Mouse (Mus musculus) stomach, embryonic 14.5 days (tissue): Measurements from ENCODE around the gene Kirrel3. TPM values are rescaled to one million over a fixed set of nuclear protein-coding genes. Genes with fewer than 3 reads are reported as not detected.

ENCODE experiments used
- ATAC-seq: fragments of 200-750 bp; cut with Nextera tagmentation; 2 replicates; pipeline ENCODE4 v1.8.0; 2017; ENCODE audit warnings: low read depth, moderate TSS enrichment; ENCODE audit not compliant: insufficient number of reproducible peaks, insufficient read depth, low FRiP score
- H3K27ac ChIP-seq: fragments of 300-500 bp; sonication (generic); 2 replicates; pipeline ENCODE4 v1.5.1; 2014; ENCODE audit warnings: mild to moderate bottlenecking, low read length, moderate library complexity, mixed read lengths
- H3K27me3 ChIP-seq: fragments of 300-500 bp; sonication (generic); 2 replicates; pipeline ENCODE4 v1.6.1; 2014; ENCODE audit warnings: low read length, control low read depth, mixed read lengths; ENCODE audit not compliant: control insufficient read depth, insufficient read depth
- H3K36me3 ChIP-seq: fragments of 300-500 bp; sonication (generic); 2 replicates; pipeline ENCODE4 v1.6.1; 2014; ENCODE audit warnings: mild to moderate bottlenecking, control low read depth, low read length, moderate library complexity, mixed read lengths; ENCODE audit not compliant: control insufficient read depth, insufficient read depth
- H3K4me1 ChIP-seq: fragments of 300-500 bp; sonication (generic); 2 replicates; pipeline ENCODE4 v1.6.1; 2014; ENCODE audit warnings: low read length, control low read depth, mixed read lengths; ENCODE audit not compliant: control insufficient read depth, insufficient read depth
- H3K4me2 ChIP-seq: fragments of 300-500 bp; sonication (generic); replicated peaks from 2 replicates; pipeline ENCODE4 v1.6.1; 2014; ENCODE audit warnings: low read depth, low read length, control low read depth
- H3K4me3 ChIP-seq: fragments of 300-500 bp; sonication (generic); 2 replicates; pipeline ENCODE4 v1.5.1; 2014; ENCODE audit warnings: low read depth, low read length, control low read depth
- H3K9ac ChIP-seq: fragments of 300-500 bp; sonication (generic); replicated peaks from 2 replicates; pipeline ENCODE4 v1.6.1; 2014; ENCODE audit warnings: low read depth, mild to moderate bottlenecking, control low read depth, low read length, moderate library complexity, mixed read lengths
- H3K9me3 ChIP-seq: fragments of 300-500 bp; sonication (generic); 2 replicates; pipeline ENCODE4 v1.6.1; 2016; ENCODE audit warnings: low read depth, low read length, control low read depth; ENCODE audit not compliant: control insufficient read depth
- WGBS: fragments of 180-500 bp; shearing (Covaris S2); extraction: QIAGEN DNeasy Blood & Tissue Kit; methylation state at CpG from one replicate; pipeline ENCODE4 v1.1.7; 2014; 5-methylcytosine and 5-hydroxymethylcytosine counted together
- polyA plus RNA-seq: library from polyadenylated mRNA; unstranded; fragments of >200 nt; fragmentation: Nextera tagmentation; extraction: Ambion mirVana; gene quantifications from 2 replicates; pipeline ENCODE4 v1.2.1, GENCODE M21; 2014

Gene Kirrel3
- polyA plus RNA-seq, 1 experiment from 2014 or later, result 6.3 TPM

GRCm38 (mm10) chr9:34695646-34696045 is 210.0 kb downstream of the Kirrel3 start:
- Histone ChIP-seq H3K9me3 (no peaks in the 10 kb centered on the region), H3K9ac (no peak overlapping the region), H3K36me3 (no peaks in the 10 kb centered on the region), H3K27ac (no peak overlapping the region), H3K4me1 (no peaks in the 10 kb centered on the region), H3K4me3 (no peak overlapping the region), H3K27me3 (no peaks in the 10 kb centered on the region), H3K4me2 (no peak overlapping the region)
- no peak for ATAC-seq
- WGBS, result 67% methylated on average over 5 of the region's 5 CpGs

DNA sequence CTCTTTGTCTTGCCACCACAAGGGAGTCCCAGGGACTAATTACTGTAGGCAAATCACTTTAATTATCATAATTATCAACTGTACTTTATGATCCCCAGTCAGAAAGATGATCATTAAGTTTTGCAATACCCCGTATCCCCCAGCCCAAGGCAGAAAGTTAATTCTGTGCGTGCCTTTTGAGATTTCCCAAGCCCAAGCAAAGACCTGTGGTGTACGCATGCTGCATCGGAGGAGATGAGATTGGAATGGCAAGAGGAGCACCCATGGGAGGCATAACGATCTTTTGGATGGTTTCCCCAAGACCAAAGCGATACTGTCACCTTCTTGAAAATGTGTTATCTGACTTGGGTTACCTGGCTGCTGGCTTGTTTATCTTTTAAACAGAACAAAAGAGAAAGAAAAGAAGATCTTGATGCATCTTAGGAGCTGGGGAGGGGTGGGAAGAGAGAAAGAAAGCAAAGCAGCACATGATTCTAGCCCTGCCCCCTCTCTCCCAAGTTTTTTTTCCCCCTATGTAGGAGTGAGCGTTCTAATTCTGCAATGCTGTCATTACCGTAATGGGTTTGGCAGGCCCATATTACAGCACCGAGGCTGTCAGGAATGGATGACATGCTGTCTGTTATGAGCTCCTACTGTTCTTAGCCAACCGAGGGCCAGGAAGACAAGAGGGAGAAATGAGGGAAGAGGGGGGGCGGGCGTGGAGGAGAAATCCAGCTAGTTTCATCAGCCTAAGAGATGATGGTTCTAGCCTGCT is 218.0 kb downstream of the Kirrel3 start:
- H3K27ac ChIP-seq, result no peak overlapping the region
- no peaks in the 10 kb centered on the region for H3K36me3 ChIP-seq
- WGBS, result 78% methylated on average over 12 of the region's 12 CpGs
- H3K4me1 ChIP-seq, result no peaks in the 10 kb centered on the region
- ATAC-seq, result no peak
- H3K9me3 ChIP-seq, result no peaks in the 10 kb centered on the region
- no peaks in the 10 kb centered on the region for H3K27me3 ChIP-seq
- no peak overlapping the region for H3K9ac ChIP-seq
- H3K4me2 ChIP-seq, result no peak overlapping the region
- H3K4me3 ChIP-seq, result no peak overlapping the region

- Histone ChIP-seq H3K9ac (no peak overlapping the region), H3K4me2 (no peak overlapping the region), H3K4me1 (no peaks in the 10 kb centered on the region), H3K27me3 (no peaks in the 10 kb centered on the region), H3K9me3 (no peaks in the 10 kb centered on the region), H3K36me3 (no peaks in the 10 kb centered on the region), H3K4me3 (no peak overlapping the region), H3K27ac (no peak overlapping the region)
- no peak for ATAC-seq
- 38% methylated on average over 2 of the region's 2 CpGs for WGBS
Observed at GRCm38 (mm10) chr9:34704357-34704756, 218.7 kb downstream of the Kirrel3 start.

DNA sequence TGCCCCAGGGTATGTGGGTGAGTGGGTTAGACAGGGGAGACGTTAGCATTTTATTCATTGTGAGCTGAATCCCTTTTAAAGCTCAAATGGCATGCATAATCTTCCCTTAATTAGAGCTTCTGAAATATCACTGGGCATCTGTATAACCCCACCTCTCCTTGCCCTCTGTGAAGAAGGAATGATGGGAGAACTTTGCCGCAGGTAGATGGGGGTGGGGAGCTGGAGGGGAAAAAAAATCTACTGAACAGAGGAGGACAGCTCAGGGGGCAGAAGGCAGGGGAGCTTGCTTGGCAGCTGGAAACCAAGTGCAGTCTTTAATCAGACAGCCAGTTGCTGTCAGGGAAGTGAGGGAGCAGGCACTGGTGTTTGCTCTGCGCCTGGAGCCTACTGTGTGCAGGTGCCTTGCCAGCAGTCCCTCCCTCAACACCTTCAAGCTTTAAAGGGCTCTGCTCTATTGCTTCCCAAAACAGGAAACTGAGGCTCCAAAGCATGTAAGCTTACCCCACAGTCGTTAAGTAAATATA is 220.7 kb downstream of the Kirrel3 start:
- 34% methylated on average over 4 of the region's 4 CpGs for WGBS
- Histone ChIP-seq H3K9ac (no peak overlapping the region), H3K27ac (no peak overlapping the region), H3K9me3 (no peaks in the 10 kb centered on the region), H3K36me3 (no peaks in the 10 kb centered on the region), H3K27me3 (no peaks in the 10 kb centered on the region), H3K4me2 (no peak overlapping the region), H3K4me1 (no peaks in the 10 kb centered on the region), H3K4me3 (no peak overlapping the region)
- no peak for ATAC-seq

- H3K4me1 ChIP-seq, result no peaks in the 10 kb centered on the region
- no peaks in the 10 kb centered on the region for H3K9me3 ChIP-seq
- no peaks in the 10 kb centered on the region for H3K36me3 ChIP-seq
- no peak for ATAC-seq
- H3K4me3 ChIP-seq, result no peak overlapping the region
- no peak overlapping the region for H3K4me2 ChIP-seq
- no peak overlapping the region for H3K9ac ChIP-seq
- WGBS, result 85% methylated on average over 6 of the region's 6 CpGs
- H3K27ac ChIP-seq, result no peak overlapping the region
- H3K27me3 ChIP-seq, result no peaks in the 10 kb centered on the region
Observed at GRCm38 (mm10) chr9:34708691-34709090, 223.0 kb downstream of the Kirrel3 start.

- H3K4me1 ChIP-seq, result no peaks in the 10 kb centered on the region
- H3K4me2 ChIP-seq, result no peak overlapping the region
- H3K9ac ChIP-seq, result no peak overlapping the region
- no peaks in the 10 kb centered on the region for H3K27me3 ChIP-seq
- ATAC-seq, result no peak
- WGBS, result 50% methylated on average over 1 of the region's 1 CpGs
- no peaks in the 10 kb centered on the region for H3K36me3 ChIP-seq
- H3K9me3 ChIP-seq, result no peaks in the 10 kb centered on the region
- H3K27ac ChIP-seq, result no peak overlapping the region
- no peak overlapping the region for H3K4me3 ChIP-seq
Observed at GRCm38 (mm10) chr9:34711996-34712395, 226.3 kb downstream of the Kirrel3 start.

DNA sequence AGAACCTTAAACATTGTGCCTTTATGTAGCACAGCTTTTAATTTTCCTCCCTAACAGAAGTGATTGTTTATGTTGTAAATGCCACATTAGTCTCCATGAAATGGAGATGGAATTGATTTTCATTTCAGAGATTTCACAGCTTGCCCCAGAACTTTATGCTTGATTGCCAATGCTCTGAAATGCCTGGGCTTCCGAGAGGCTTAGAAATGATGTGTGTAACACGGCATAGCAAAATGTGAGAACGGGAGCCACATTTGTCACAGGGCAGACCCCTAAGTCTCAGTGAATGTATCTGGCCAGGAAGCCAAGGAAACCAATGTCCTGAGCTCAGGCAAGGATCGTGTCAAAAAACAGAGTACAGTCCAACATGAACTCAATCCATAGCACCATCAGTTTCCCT is 227.3 kb downstream of the Kirrel3 start:
- Histone ChIP-seq H3K9me3 (no peaks in the 10 kb centered on the region), H3K27me3 (no peaks in the 10 kb centered on the region), H3K4me3 (no peak overlapping the region), H3K4me1 (no peaks in the 10 kb centered on the region), H3K36me3 (no peaks in the 10 kb centered on the region), H3K9ac (no peak overlapping the region), H3K4me2 (no peak overlapping the region), H3K27ac (no peak overlapping the region)
- 56% methylated on average over 4 of the region's 4 CpGs for WGBS
- ATAC-seq, result no peak

GRCm38 (mm10) chr9:34713462-34713926 is 227.8 kb downstream of the Kirrel3 start:
- H3K4me1 ChIP-seq, result no peaks in the 10 kb centered on the region

More at GRCm38 (mm10) chr9:34713462-34713926, 227.8 kb downstream of the Kirrel3 start:
- no peaks in the 10 kb centered on the region for H3K9me3 ChIP-seq
- ATAC-seq, result no peak
- H3K4me2 ChIP-seq, result no peak overlapping the region
- H3K4me3 ChIP-seq, result no peak overlapping the region
- no peaks in the 10 kb centered on the region for H3K27me3 ChIP-seq
- H3K9ac ChIP-seq, result no peak overlapping the region
- no peaks in the 10 kb centered on the region for H3K36me3 ChIP-seq
- H3K27ac ChIP-seq, result no peak overlapping the region
- 84% methylated on average over 4 of the region's 4 CpGs for WGBS
